Mouse (Mus musculus): ENCODE measurements around the gene Gm11985. TPM values are rescaled to one million over a fixed set of nuclear protein-coding genes. Genes with fewer than 3 reads are reported as not detected.

The Gm11985 gene
- polyA plus RNA-seq, 1 experiment from 2014 or later = not detected

- no peak overlapping the region for H3K9ac ChIP-seq
- H3K36me3 ChIP-seq = no peaks in the 10 kb centered on the region
- no peak for ATAC-seq (ENCODE audit: insufficient number of reproducible peaks, insufficient read depth, low FRiP score, low TSS enrichment)
- no peak overlapping the region for H3K4me2 ChIP-seq (replicated peaks)
- no peak overlapping the region for H3K4me3 ChIP-seq
- H3K27ac ChIP-seq = no peak overlapping the region
- WGBS = 51% methylated on average over 14 of the region's 14 CpGs
- 0 out of 2 replicates have a peak, but pooled peaks cover 7% of the 10 kb centered on the region for H3K27me3 ChIP-seq
- no peaks in the 10 kb centered on the region for H3K9me3 ChIP-seq
- H3K4me1 ChIP-seq = no peaks in the 10 kb centered on the region
Measured at GRCm38 (mm10) chr11:7199736-7200392, 11.5 kb upstream of the Gm11985 start.

GRCm38 (mm10) chr11:7198481-7199256 is 10.3 kb upstream of the Gm11985 start:
- Histone ChIP-seq H3K4me1 (no peaks in the 10 kb centered on the region), H3K4me2 (replicated peaks) (no peak overlapping the region), H3K27me3 (0 out of 2 replicates have a peak, but pooled peaks cover 7% of the 10 kb centered on the region), H3K4me3 (no peak overlapping the region), H3K9ac (no peak overlapping the region), H3K9me3 (no peaks in the 10 kb centered on the region), H3K36me3 (no peaks in the 10 kb centered on the region), H3K27ac (no peak overlapping the region)
- no peak for ATAC-seq (ENCODE audit: insufficient number of reproducible peaks, insufficient read depth, low FRiP score, low TSS enrichment)
- WGBS = 75% methylated on average over 10 of the region's 10 CpGs

GRCm38 (mm10) chr11:7198006-7198405 is 9.6 kb upstream of the Gm11985 start:
- H3K4me2 ChIP-seq (replicated peaks) = no peak overlapping the region
- H3K9ac ChIP-seq = no peak overlapping the region
- WGBS = 93% methylated on average over 19 of the region's 19 CpGs
- H3K36me3 ChIP-seq = no peaks in the 10 kb centered on the region
- no peaks in the 10 kb centered on the region for H3K9me3 ChIP-seq
- no peak overlapping the region for H3K27ac ChIP-seq
- no peaks in the 10 kb centered on the region for H3K4me1 ChIP-seq
- 0 out of 2 replicates have a peak, but pooled peaks cover 7% of the 10 kb centered on the region for H3K27me3 ChIP-seq
- no peak for ATAC-seq (ENCODE audit: insufficient number of reproducible peaks, insufficient read depth, low FRiP score, low TSS enrichment)
- no peak overlapping the region for H3K4me3 ChIP-seq

GRCm38 (mm10) chr11:7197491-7197941 is 9.1 kb upstream of the Gm11985 start, which contains the start of gene Igfbp1:
Gene Igfbp1 (plus strand): TSS chr11:7197782.
- WGBS = 53% methylated on average over 12 of the region's 12 CpGs
- H3K4me1 ChIP-seq = no peaks in the 10 kb centered on the region
- H3K4me3 ChIP-seq = no peak within 1 kb of the TSS
- H3K9ac ChIP-seq = no peak within 1 kb of the TSS
- H3K9me3 ChIP-seq = no peaks in the 10 kb centered on the region
- no peak for ATAC-seq (ENCODE audit: insufficient number of reproducible peaks, insufficient read depth, low FRiP score, low TSS enrichment)
- no peak within 1 kb of the TSS for H3K27ac ChIP-seq
- no peak within 1 kb of the TSS for H3K4me2 ChIP-seq (replicated peaks)
- no peaks in the 10 kb centered on the region for H3K36me3 ChIP-seq
- H3K27me3 ChIP-seq = 0 out of 2 replicates have a peak, but pooled peaks cover 7% of the 10 kb centered on the region

GRCm38 (mm10) chr11:7195312-7195685 is 6.9 kb upstream of the Gm11985 start:
- 0 out of 2 replicates have a peak, but pooled peaks cover 2% of the 10 kb centered on the region for H3K4me1 ChIP-seq
- no peak for ATAC-seq (ENCODE audit: insufficient number of reproducible peaks, insufficient read depth, low FRiP score, low TSS enrichment)
- H3K9me3 ChIP-seq = no peaks in the 10 kb centered on the region
- H3K27me3 ChIP-seq = 0 out of 2 replicates have a peak, but pooled peaks cover 7% of the 10 kb centered on the region
- no peaks in the 10 kb centered on the region for H3K36me3 ChIP-seq
- no peak overlapping the region for H3K4me3 ChIP-seq
- no peak overlapping the region for H3K27ac ChIP-seq
- no peak overlapping the region for H3K9ac ChIP-seq
- H3K4me2 ChIP-seq (replicated peaks) = no peak overlapping the region
- 91% methylated on average over 4 of the region's 4 CpGs for WGBS

- no peak overlapping the region for H3K4me3 ChIP-seq
- no peak overlapping the region for H3K9ac ChIP-seq
- H3K27me3 ChIP-seq = 0 out of 2 replicates have a peak, but pooled peaks cover 7% of the 10 kb centered on the region
- H3K4me2 ChIP-seq (replicated peaks) = no peak overlapping the region
- H3K4me1 ChIP-seq = 0 out of 2 replicates have a peak, but pooled peaks cover 2% of the 10 kb centered on the region
- H3K36me3 ChIP-seq = no peaks in the 10 kb centered on the region
- no peak for ATAC-seq (ENCODE audit: insufficient number of reproducible peaks, insufficient read depth, low FRiP score, low TSS enrichment)
- WGBS = 93% methylated on average over 10 of the region's 10 CpGs
- H3K27ac ChIP-seq = no peak overlapping the region
- no peaks in the 10 kb centered on the region for H3K9me3 ChIP-seq
Measured at GRCm38 (mm10) chr11:7194432-7195311, 6.3 kb upstream of the Gm11985 start.

GRCm38 (mm10) chr11:7193134-7193533 is 4.8 kb upstream of the Gm11985 start:
- Histone ChIP-seq H3K4me2 (replicated peaks) (no peak overlapping the region), H3K9ac (no peak overlapping the region), H3K27me3 (0 out of 2 replicates have a peak, but pooled peaks cover 6% of the 10 kb centered on the region), H3K4me3 (no peak overlapping the region), H3K36me3 (no peaks in the 10 kb centered on the region), H3K27ac (no peak overlapping the region), H3K9me3 (no peaks in the 10 kb centered on the region), H3K4me1 (0 out of 2 replicates have a peak, but pooled peaks cover 2% of the 10 kb centered on the region)
- 74% methylated on average over 9 of the region's 9 CpGs for WGBS
- ATAC-seq (ENCODE audit: insufficient number of reproducible peaks, insufficient read depth, low FRiP score, low TSS enrichment) = no peak

- H3K4me3 ChIP-seq = no peak overlapping the region
- 0 out of 2 replicates have a peak, but pooled peaks cover 2% of the 10 kb centered on the region for H3K4me1 ChIP-seq
- no peak overlapping the region for H3K4me2 ChIP-seq (replicated peaks)
- 69% methylated on average over 6 of the region's 6 CpGs for WGBS
- H3K9me3 ChIP-seq = no peaks in the 10 kb centered on the region
- no peaks in the 10 kb centered on the region for H3K36me3 ChIP-seq
- 0 out of 2 replicates have a peak, but pooled peaks cover 2% of the 10 kb centered on the region for H3K27me3 ChIP-seq
- no peak overlapping the region for H3K9ac ChIP-seq
- ATAC-seq (ENCODE audit: insufficient number of reproducible peaks, insufficient read depth, low FRiP score, low TSS enrichment) = no peak
- H3K27ac ChIP-seq = no peak overlapping the region
Measured at GRCm38 (mm10) chr11:7192710-7193109, 4.3 kb upstream of the Gm11985 start.

- H3K9ac ChIP-seq = no peak overlapping the region
- ATAC-seq (ENCODE audit: insufficient number of reproducible peaks, insufficient read depth, low FRiP score, low TSS enrichment) = no peak
- no peaks in the 10 kb centered on the region for H3K36me3 ChIP-seq
- H3K27ac ChIP-seq = no peak overlapping the region
- H3K4me2 ChIP-seq (replicated peaks) = no peak overlapping the region
- WGBS = 28% methylated on average over 8 of the region's 8 CpGs
- no peaks in the 10 kb centered on the region for H3K27me3 ChIP-seq
- H3K4me1 ChIP-seq = 0 out of 2 replicates have a peak, but pooled peaks cover 2% of the 10 kb centered on the region
- no peaks in the 10 kb centered on the region for H3K9me3 ChIP-seq
- no peak overlapping the region for H3K4me3 ChIP-seq
Measured at GRCm38 (mm10) chr11:7187472-7187871, 897 bp downstream of the Gm11985 start.

GRCm38 (mm10) chr11:7184420-7184819 is 3.9 kb downstream of the Gm11985 start:
- Histone ChIP-seq H3K4me3 (no peak overlapping the region), H3K9me3 (no peaks in the 10 kb centered on the region), H3K27ac (no peak overlapping the region), H3K4me2 (replicated peaks) (no peak overlapping the region), H3K36me3 (no peaks in the 10 kb centered on the region), H3K27me3 (no peaks in the 10 kb centered on the region), H3K9ac (no peak overlapping the region), H3K4me1 (no peaks in the 10 kb centered on the region; the same call in 1 of the 2 replicates)
- 15% methylated on average over 1 of the region's 1 CpGs for WGBS
- no peak for ATAC-seq (ENCODE audit: insufficient number of reproducible peaks, insufficient read depth, low FRiP score, low TSS enrichment)

GRCm38 (mm10) chr11:7182409-7183042 is 5.8 kb downstream of the Gm11985 start:
- Histone ChIP-seq H3K27ac (no peak overlapping the region), H3K4me3 (no peak overlapping the region), H3K4me2 (replicated peaks) (no peak overlapping the region), H3K27me3 (no peaks in the 10 kb centered on the region), H3K4me1 (no peaks in the 10 kb centered on the region; the same call in 1 of the 2 replicates), H3K9ac (no peak overlapping the region), H3K9me3 (no peaks in the 10 kb centered on the region), H3K36me3 (no peaks in the 10 kb centered on the region)
- 36% methylated on average over 8 of the region's 8 CpGs for WGBS
- peak; percentile 32; the same call in 1 of the 2 replicates for ATAC-seq (ENCODE audit: insufficient number of reproducible peaks, insufficient read depth, low FRiP score, low TSS enrichment)
